Mouse (Mus musculus): ENCODE measurements at regions not wholly inside any gene's neighbourhood (a gene's known extent, or its start where the extent isn't known, plus 50 kb on each side); places are given as distances from the start of the nearest gene placed in this dataset.

DNA sequence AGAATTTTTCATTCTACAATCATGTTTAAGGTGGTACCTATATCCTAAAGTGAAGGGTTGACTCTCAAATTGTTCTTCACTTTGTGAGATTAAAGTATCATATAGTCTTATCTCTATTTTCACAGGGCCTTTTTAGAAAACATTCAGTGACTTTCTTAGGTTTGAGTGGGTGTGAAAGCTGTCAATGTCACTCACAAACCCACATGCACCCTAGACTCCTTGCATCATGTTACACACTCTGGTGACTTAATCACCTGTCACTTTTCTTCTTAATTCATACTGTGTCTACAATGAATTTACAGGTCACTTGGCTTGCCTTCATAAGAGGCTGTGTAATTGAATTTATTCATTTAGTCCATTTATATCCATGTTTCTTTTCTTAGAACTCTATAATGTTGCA, 1026.8 kb upstream of the Alcam start:
- no peak for TF ChIP-seq GATA4 (IDR thresholded peaks at IDR 0.05; ENCODE audit: insufficient replicate concordance, low read length)

DNA sequence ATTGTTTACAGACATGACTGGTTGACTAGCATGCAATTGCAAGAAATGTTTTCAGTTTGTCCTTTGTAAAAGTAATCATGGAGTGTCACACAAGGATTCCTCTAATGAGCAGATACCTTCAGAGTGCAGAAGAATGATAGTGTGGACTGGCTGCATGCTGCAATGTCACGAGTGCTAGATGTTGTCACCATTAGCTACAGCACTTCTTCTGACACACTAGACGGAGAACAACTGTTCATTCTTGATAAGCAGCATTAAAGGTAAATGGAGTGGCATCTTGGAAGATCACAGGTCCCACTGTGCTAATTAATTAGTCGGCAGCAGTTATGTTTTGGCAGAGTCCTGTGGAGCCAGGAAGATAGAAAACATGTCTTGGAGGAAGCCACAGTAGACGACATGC, 985.6 kb upstream of the Alcam start:
- TF ChIP-seq GATA4 (IDR thresholded peaks at IDR 0.05; ENCODE audit: insufficient replicate concordance, low read length): no peak

DNA sequence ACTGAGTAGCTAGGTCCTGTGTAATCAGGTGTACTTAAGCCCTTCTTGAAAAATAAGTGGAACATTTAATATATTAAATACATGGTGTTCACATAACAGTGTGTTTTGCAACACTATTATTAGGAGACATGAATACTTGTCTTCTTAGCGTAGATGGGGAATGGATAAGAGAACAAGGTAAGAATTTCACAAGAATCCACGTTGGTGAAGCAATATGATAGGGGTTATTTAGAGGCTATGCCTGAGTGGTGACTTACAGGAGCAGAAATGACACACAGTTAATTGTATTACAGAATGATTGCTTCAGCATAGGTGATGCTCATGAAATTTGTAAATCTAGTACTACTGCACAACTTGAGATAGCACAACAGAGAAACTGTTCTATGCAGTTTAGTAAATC, 964.5 kb upstream of the Alcam start:
- no peak for TF ChIP-seq GATA4 (IDR thresholded peaks at IDR 0.05; ENCODE audit: insufficient replicate concordance, low read length)

DNA sequence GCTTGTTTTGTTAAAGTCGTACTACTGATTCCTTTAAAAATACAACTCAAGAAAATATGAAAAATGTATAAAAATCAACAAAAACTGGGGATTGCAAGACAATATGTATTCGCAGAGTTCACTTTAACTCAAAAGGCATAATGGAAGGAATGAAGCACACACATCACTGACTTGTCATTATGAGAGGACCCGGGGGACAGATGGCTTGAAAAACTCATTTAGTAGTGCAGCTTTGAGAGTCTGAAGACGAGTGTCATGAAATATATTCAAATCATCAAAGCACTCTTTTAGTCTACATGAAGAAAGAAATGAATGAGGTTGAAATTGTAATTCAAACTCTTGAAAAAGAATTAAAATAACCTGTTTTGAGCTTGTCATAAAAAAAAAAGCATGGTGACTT, 931.3 kb upstream of the Alcam start:
- no peak for TF ChIP-seq GATA4 (IDR thresholded peaks at IDR 0.05; ENCODE audit: insufficient replicate concordance, low read length)

DNA sequence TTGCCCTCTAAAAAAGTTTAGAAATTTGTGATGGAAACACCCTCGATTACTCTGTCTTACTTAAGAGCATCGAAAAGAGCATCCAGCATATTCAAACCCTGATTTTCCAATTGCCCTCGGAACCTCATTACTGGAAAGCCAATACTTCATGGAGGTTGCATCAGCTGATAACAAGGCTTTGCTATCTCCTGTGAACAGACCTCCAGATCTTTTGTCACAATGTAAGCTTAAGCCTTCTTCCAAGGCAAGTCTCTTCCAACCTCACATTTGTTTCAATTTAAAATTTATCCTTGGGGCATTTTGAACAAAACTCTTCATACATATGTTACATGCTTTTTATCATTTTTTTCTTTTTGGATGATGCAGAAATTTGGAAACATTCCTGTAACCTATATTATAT, 888.3 kb upstream of the Alcam start:
- TF ChIP-seq GATA4 (IDR thresholded peaks at IDR 0.05; ENCODE audit: insufficient replicate concordance, low read length): no peak

DNA sequence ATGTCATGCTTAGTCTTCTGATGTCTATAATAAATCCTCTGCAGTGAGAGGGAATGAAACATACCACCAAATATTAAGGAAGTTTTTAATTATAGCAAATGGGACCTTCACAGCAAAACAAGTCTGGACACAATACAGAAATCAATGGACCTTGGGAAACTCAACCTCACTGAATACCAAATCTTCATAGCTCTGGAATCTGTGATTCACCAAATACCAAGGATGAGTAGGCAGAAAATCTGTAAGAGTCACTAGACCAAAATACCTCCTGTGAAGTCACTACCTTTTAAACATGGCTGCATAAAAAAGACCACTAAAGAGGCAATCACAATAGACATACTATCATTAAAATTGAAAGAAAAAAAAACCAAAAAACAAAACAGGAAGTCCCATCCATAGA, 872.5 kb upstream of the Alcam start:
- no peak for TF ChIP-seq GATA4 (IDR thresholded peaks at IDR 0.05; ENCODE audit: insufficient replicate concordance, low read length)

DNA sequence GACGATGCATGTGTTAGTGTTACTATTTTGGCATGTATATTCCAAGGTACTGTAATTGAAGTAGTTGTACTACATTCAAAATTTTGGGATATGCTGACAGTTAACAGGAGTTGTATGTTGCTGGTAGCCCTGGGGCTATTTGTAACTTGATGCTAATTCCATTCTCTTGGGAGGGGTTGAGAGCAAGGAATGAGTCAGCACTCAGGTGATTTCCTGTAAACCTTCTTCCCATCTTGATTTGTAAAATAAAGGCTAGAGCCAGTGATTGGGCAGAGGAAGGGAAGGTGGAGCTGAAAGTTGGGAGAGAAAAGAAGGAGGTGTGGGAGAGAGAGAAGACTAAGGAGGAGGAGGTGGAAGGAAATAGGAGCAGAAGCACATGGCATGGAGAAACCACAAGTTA, 838.2 kb upstream of the Alcam start:
- TF ChIP-seq GATA4 (IDR thresholded peaks at IDR 0.05; ENCODE audit: insufficient replicate concordance, low read length): no peak

DNA sequence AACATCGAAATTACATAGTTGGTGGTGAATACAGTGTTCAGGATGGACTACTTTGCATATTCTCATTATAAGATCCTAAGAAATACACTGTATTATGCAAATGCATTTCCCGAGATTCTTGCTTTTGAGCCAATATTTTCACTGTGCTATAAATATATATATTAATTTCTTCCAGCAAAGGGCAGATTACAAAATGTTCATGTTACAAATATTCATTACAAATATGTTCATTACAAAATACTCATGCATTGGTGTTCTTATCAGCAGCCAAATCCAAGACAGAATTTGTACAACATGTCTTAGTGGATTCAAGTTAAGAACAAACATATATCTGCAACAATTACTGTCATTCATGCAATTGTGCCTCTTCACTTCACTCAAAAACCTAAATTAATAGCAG, 828.1 kb upstream of the Alcam start:
- TF ChIP-seq GATA4 (IDR thresholded peaks at IDR 0.05; ENCODE audit: insufficient replicate concordance, low read length): no peak

DNA sequence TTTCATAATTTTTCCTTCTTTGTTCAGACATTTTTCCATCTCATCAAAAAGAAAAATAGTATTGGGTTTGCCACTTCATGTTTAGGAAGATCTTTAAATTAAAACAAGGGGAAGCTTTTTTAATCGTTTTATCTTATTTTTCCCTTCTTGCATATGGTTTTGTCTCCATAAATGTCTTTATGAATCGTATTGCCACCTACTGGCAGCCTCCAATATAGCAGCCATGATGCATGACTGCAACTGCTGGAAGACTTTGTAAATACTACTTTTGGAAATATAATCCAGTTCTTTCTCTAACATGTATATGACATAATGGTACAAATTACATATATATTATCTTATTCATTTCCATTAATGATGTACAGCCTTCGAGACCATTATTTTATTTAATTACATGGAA, 812.2 kb upstream of the Alcam start:
- no peak for TF ChIP-seq GATA4 (IDR thresholded peaks at IDR 0.05; ENCODE audit: insufficient replicate concordance, low read length)

DNA sequence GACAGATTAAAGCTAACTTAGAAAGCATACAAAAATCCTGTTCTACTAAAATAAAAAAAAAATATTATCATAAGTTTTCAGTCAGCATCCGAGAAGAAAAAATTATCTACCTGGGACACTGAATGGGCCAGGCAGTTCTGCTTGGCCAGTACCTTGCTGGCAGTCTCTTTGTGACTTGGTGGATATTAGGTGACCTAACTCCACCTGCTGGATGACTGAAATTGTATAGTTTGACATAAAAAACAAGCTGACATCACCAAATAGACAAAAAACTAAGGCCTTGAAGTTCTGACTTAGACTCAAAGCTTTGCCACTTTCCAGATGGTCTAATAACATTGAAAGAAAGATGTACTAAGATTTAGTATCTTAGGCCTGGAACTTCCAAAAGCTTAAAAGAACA, 791.5 kb upstream of the Alcam start:
- TF ChIP-seq GATA4 (IDR thresholded peaks at IDR 0.05; ENCODE audit: insufficient replicate concordance, low read length): no peak

DNA sequence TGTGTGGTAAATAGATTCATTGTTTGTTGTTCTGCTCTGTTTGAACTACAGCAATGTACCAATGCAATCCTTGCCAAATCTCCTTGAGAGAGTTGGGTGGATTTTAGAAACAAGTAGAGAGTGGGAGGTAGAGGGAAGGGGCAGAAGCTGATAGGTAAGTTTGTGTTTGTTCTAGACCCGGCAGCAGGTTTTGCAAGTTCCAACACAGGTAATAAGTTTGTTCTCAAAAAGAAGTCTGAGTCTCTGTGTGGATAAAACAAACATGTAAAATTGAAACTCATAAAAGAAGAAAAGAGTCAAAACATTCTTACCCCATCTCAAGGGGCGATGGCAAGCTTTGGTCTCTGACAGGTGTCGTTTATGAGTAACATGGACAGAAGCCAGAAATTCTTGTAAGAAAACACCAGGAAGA, 788.3 kb upstream of the Alcam start:
- no peak for TF ChIP-seq GATA4 (IDR thresholded peaks at IDR 0.05; ENCODE audit: insufficient replicate concordance, low read length)

DNA sequence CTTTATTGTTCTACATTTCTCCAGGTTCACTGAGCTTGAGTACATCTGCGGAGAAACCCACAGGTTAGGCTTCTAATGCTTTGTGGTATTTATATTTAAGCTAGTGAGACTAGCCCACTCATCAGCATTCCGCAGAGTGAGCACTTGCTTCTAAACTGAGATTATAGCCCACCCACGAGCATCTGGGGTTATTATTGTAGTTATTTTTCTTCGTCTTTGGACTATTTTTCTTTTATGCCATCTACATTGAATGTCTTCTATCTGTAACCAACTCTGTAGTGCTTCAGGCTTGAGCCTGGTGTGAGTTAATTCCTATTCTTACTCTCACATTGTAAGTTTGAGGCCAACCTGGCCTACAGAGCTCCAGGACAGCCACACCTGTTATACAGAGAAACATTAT, 765.0 kb upstream of the Alcam start:
- TF ChIP-seq GATA4 (IDR thresholded peaks at IDR 0.05; ENCODE audit: insufficient replicate concordance, low read length): no peak

DNA sequence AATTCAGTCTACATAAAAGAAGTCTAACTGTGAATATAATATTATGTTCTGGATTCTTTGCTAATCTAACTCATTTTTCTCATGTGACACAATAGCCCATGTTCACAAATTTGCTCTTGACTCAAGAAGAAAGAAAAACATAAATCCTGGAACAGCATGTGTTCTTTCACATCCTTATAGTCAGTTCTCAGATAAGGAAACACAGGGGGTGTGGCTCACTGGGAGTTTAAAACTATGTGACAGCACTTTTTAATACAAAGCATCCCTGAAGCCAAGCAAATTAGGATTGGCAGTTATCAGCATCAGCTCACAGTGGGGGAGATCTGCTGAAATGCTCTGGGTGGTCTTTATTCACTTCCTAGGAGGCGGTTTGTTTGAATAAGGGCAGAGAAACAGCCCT, 747.6 kb upstream of the Alcam start:
- TF ChIP-seq GATA4 (IDR thresholded peaks at IDR 0.05; ENCODE audit: insufficient replicate concordance, low read length): no peak

DNA sequence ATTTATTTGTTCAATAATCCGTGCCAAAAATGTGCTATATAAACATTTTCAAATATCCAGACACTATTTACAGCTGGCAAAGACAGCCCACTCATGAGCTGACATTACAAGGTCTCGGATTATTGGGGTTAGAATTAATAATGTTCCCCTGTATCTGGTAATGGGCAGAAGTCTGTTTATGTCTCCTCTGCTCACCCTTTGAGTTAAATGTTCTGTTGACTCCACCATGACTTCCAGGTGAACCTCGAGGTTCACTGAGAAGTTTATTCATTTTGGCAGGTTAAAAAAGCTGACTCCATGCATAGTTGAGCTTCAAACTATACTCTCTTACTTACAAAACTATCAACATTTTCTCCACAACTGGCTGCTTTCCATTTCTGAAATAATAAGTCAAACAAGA, 732.6 kb upstream of the Alcam start:
- TF ChIP-seq GATA4 (IDR thresholded peaks at IDR 0.05; ENCODE audit: insufficient replicate concordance, low read length): no peak

DNA sequence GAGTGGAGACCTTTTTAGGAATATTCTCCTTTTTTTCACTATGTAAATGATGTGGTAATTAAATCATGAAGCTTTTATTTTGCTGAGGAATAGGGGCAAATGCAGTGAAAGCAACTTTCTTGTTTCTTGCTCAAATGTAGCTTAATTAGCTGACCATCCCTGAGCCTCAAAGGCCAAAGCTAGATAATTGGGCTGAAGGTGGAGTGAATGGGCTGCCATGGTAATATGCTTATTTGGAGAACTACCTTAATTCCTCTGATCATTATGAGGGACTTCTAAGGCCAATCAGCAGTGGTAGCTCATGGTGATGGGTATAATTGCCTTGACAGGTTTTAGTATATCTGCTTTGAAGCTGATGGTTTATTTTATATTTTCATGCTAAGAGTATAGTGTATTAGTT, 702.5 kb upstream of the Alcam start:
- TF ChIP-seq GATA4 (IDR thresholded peaks at IDR 0.05; ENCODE audit: insufficient replicate concordance, low read length): no peak

DNA sequence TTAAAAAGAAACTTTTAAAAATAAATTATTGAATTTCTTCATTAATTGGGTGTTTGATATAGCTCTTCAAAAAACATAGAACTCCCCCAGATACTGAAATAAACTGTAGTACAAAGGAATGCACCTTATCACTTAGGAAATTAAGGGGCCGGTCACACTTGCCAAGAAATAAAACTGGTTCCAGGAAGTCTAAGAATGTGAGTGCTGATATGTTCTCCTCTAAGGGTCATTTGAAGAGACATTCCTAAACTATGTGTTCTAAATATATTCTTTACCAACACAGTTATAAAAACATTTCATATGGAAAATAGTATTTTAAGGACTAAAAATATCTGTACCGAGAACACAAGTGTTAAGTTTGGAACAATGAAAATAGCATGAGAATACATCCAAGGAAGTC, 676.8 kb upstream of the Alcam start:
- TF ChIP-seq GATA4 (IDR thresholded peaks at IDR 0.05; ENCODE audit: insufficient replicate concordance, low read length): peak; percentile 78; the same call in 1 of the 2 replicates

DNA sequence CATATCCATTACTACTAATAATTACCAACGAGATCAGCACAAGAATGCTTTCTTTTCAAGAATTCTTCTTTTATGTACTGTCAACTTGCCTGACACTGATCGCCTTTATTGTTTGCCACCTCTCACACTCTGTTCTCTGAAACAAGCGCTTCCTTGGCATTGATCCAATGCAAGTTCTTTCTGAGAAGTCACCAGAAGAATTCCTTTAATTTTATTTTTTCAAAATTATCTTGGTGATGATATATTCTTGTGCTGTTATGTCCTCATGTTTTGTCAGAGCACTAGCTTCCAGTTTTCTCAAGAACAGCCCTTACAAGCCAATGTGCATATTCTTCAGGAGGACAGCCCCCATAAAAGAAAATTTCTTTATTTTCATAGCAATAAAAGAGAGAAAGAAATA, 654.9 kb upstream of the Alcam start:
- TF ChIP-seq GATA4 (IDR thresholded peaks at IDR 0.05; ENCODE audit: insufficient replicate concordance, low read length): no peak

DNA sequence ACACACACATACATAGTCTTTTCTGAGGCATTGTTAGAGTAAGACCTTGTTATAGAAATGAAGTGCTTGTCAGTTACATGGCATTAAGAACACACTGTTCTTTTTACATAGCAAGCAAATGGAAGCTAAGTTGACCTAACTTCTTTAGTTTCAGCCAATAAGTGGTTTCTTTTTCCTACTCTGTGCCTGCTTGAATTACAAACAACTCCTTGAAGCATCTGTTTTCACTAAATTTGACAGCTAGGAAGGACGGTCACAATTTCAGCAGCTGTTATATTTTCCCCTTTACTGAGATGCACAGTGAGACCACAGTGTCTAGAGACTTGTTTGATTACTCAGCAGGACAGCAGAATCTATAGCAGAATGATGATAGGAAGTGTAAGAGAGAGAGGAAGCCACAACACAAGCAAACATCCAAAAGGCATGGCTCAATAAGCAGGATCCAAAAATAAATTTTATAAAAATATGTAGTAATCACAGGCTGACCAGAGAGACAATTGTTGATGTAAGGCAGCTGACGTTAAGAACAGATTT, 641.6 kb upstream of the Alcam start:
- TF ChIP-seq GATA4 (IDR thresholded peaks at IDR 0.05; ENCODE audit: insufficient replicate concordance, low read length): no peak

All from liver, adult (tissue).